25 mouse cellular contexts compared by ENCODE assay signal in genomic region chr3:51127875-51128274, GRCm38 (mm10).
DNase-seq lines count a peak whose midpoint lies in the region; ATAC-seq and TF ChIP-seq lines count a peak whose summit lies in the region.
"Had no signal": no experiment of that assay in that cellular context is flagged by ENCODE, and none has a peak within 500 bp of the region (broad histone marks: within the 10 kb centered on the region; RNA-seq: fewer than 3 reads in every experiment).

No protein-coding gene starts in this region.

- TF ChIP-seq CTCF in E14TG2a.4 (conservative IDR thresholded peaks at IDR 0.05; ENCODE audit: low read length), result no peak

- H3K4me3 ChIP-seq in E14TG2a.4 (replicated peaks; ENCODE audit: low read length), result 0 out of 2 replicates have a peak overlapping the region, but pooled peaks have one; percentile 27
- no peak overlapping the region for H3K4me3 ChIP-seq in hindbrain, embryonic 12.5 days
- no peak overlapping the region for H3K4me3 ChIP-seq in heart, embryonic 10.5 days
- H3K4me3 ChIP-seq: embryonic facial prominence, embryonic 13.5 days; embryonic facial prominence, embryonic 15.5 days; erythroblast, embryonic 14.5 days; forebrain, embryonic 10.5 days; forebrain, embryonic 12.5 days had no signal

- no peak overlapping the region for H3K27ac ChIP-seq in hindbrain, embryonic 12.5 days
- H3K27ac ChIP-seq in heart, embryonic 10.5 days, result no peak overlapping the region
- H3K27ac ChIP-seq: embryonic facial prominence, embryonic 13.5 days; embryonic facial prominence, embryonic 15.5 days; forebrain, embryonic 10.5 days; forebrain, embryonic 12.5 days had no signal

- ATAC-seq in hindbrain, embryonic 12.5 days (ENCODE audit: low FRiP score), result no peak
- ATAC-seq: forebrain, embryonic 14.5 days; forebrain, embryonic 16.5 days; Patski had no signal

- peaks cover 67% of the 10 kb centered on the region for H3K4me1 ChIP-seq in E14TG2a.4 (replicated peaks; ENCODE audit: low read depth, low read length)
- H3K4me1 ChIP-seq in hindbrain, embryonic 12.5 days, result no peaks in the 10 kb centered on the region
- H3K4me1 ChIP-seq in heart, embryonic 10.5 days, result no peaks in the 10 kb centered on the region
- H3K4me1 ChIP-seq: embryonic facial prominence, embryonic 13.5 days; embryonic facial prominence, embryonic 15.5 days had no signal

- DNase-seq in ES-CJ7 (ENCODE audit: low read depth, low spot score), result peak; percentile 84
- DNase-seq in R1 (ENCODE audit: low read depth, low spot score), result peak; percentile 73
- DNase-seq in gastrocnemius, postnatal 4 days (ENCODE audit: low spot score in 2 of 2), result no peak
- DNase-seq in heart, embryonic 10.5 days (ENCODE audit: low spot score), result no peak
- no peak for DNase-seq in left cerebral cortex, postnatal 36 days (ENCODE audit: low spot score in 2 of 2)
- DNase-seq: adrenal gland, adult 8-10 months; adrenal gland, postnatal 14 days; adrenal gland, postnatal 36 days; cerebellum, adult 11-12 months; cerebellum, adult 2 months; cerebellum, adult 9-10 months; cerebellum, postnatal 10 days; cerebellum, postnatal 25 days; embryo, embryonic 11 days had no signal

- no peaks in the 10 kb centered on the region for H3K27me3 ChIP-seq in E14TG2a.4 (ENCODE audit: insufficient read depth, low read length)
- H3K27me3 ChIP-seq in hindbrain, embryonic 12.5 days, result no peaks in the 10 kb centered on the region; the same call in 1 of the 2 replicates
- no peaks in the 10 kb centered on the region for H3K27me3 ChIP-seq in heart, embryonic 10.5 days (ENCODE audit: insufficient read depth, poor library complexity, severe bottlenecking)
- H3K27me3 ChIP-seq: embryonic facial prominence, embryonic 13.5 days; embryonic facial prominence, embryonic 15.5 days; forebrain, embryonic 12.5 days had no signal

- WGBS in hindbrain, embryonic 12.5 days, result 87% methylated on average over 1 of the region's 1 CpGs
- 79% methylated on average over 1 of the region's 1 CpGs for WGBS in heart, embryonic 10.5 days

- H3K36me3 ChIP-seq in E14TG2a.4 (ENCODE audit: insufficient read depth, low read length), result no peaks in the 10 kb centered on the region
- H3K36me3 ChIP-seq in hindbrain, embryonic 12.5 days, result no peaks in the 10 kb centered on the region
- no peaks in the 10 kb centered on the region for H3K36me3 ChIP-seq in heart, embryonic 10.5 days
- H3K36me3 ChIP-seq: embryonic facial prominence, embryonic 13.5 days; embryonic facial prominence, embryonic 15.5 days; forebrain, embryonic 10.5 days; forebrain, embryonic 12.5 days; G1E had no signal

- H3K9me3 ChIP-seq in E14TG2a.4 (ENCODE audit: low read length), result no peaks in the 10 kb centered on the region
- H3K9me3 ChIP-seq in hindbrain, embryonic 12.5 days (replicated peaks), result no peaks in the 10 kb centered on the region
- H3K9me3 ChIP-seq in heart, embryonic 10.5 days, result no peaks in the 10 kb centered on the region
- H3K9me3 ChIP-seq: embryonic facial prominence, embryonic 13.5 days; embryonic facial prominence, embryonic 15.5 days; forebrain, embryonic 10.5 days; forebrain, embryonic 12.5 days; G1E had no signal

- H3K9ac ChIP-seq in hindbrain, embryonic 12.5 days, result no peak overlapping the region
- H3K9ac ChIP-seq: embryonic facial prominence, embryonic 13.5 days; embryonic facial prominence, embryonic 15.5 days; forebrain, embryonic 12.5 days had no signal

- intact Hi-C loops in left cerebral cortex, postnatal 36 days (cut with DNase I), result loop anchor here (10.0 kb wide), 1 partner anchor 743 kb away; no protein-coding TSS in a partner anchor

- no peak overlapping the region for H3K4me2 ChIP-seq in hindbrain, embryonic 12.5 days (replicated peaks)
- H3K4me2 ChIP-seq: embryonic facial prominence, embryonic 13.5 days; embryonic facial prominence, embryonic 15.5 days; forebrain, embryonic 12.5 days had no signal

Comparison
In these comparisons a context has a peak if more than half of its experiments do, and no peak if none do; other contexts are left out.
1. DNase-seq: peak in ES-CJ7 (single experiment) and R1 (single experiment); none in gastrocnemius, postnatal 4 days (0 of 2), heart, embryonic 10.5 days (single experiment) and left cerebral cortex, postnatal 36 days (0 of 2).